Mouse (Mus musculus) leukemia stem cell, adult 10-12 weeks (primary cell): ENCODE data around the gene Prkrip1. TPM values are rescaled to one million over a fixed set of nuclear protein-coding genes. Genes with fewer than 3 reads are reported as not detected.

Experiments
- polyA plus RNA-seq: library from polyadenylated mRNA; stranded (reverse); fragments of >175 nt; gene quantifications from 2 replicates; pipeline ENCODE4 v1.2.3, GENCODE M21; 2012; ENCODE audit warnings: low replicate concordance

The Prkrip1 gene
- polyA plus RNA-seq = 15.0 and 69.6 TPM in 2 replicates

GRCm38 (mm10) chr5:136198474-136199391 lies at the start of gene Prkrip1:
Prkrip1 (minus strand) TSS chr5:136198963.

GRCm38 (mm10) chr5:136246452-136246838 lies 47.7 kb upstream of the Prkrip1 start, which contains the start of gene Sh2b2:
Sh2b2 (minus strand) TSS chr5:136246556.

GRCm38 (mm10) chr5:136170512-136171362 lies 28.0 kb downstream of the Prkrip1 start, which contains the start of gene Orai2:
Orai2 (minus strand) TSS chr5:136170713.

GRCm38 (mm10) chr5:136135571-136136291 lies 63.0 kb downstream of the Prkrip1 start, which contains the start of the genes Lrwd1 and Alkbh4:
Lrwd1 (minus strand) TSS chr5:136136074.
Alkbh4 (plus strand) TSS chr5:136136146.

Other genes starting within 250 kb of the Prkrip1 start
- gene Ssc4d, start 224.4 kb downstream of the Prkrip1 start, polyA plus RNA-seq = 0.08 and 0.55 TPM in 2 replicates
- gene Zp3, start 218.9 kb downstream of the Prkrip1 start, polyA plus RNA-seq = not detected in 2 replicates
- 22.8 and 36.0 TPM in 2 replicates for gene Dtx2, start 204.2 kb downstream of the Prkrip1 start, polyA plus RNA-seq
- gene Upk3b, start 160.5 kb downstream of the Prkrip1 start, polyA plus RNA-seq = 0.14 and 0.20 TPM in 2 replicates
- not detected in 2 replicates for gene Upk3bl, start 144.5 kb downstream of the Prkrip1 start, polyA plus RNA-seq
- gene Rasa4, start 115.0 kb downstream of the Prkrip1 start, polyA plus RNA-seq = 8.1 and 9.3 TPM in 2 replicates
- gene Polr2j, start 82.3 kb downstream of the Prkrip1 start, polyA plus RNA-seq = 16.3 and 42.3 TPM in 2 replicates
- gene Lrwd1, start 62.9 kb downstream of the Prkrip1 start, polyA plus RNA-seq = 98.4 and 153 TPM in 2 replicates
- 36.7 and 46.7 TPM in 2 replicates for gene Alkbh4, start 62.8 kb downstream of the Prkrip1 start, polyA plus RNA-seq
- 16.6 and 22.8 TPM in 2 replicates for gene Orai2, start 28.2 kb downstream of the Prkrip1 start, polyA plus RNA-seq
- 19.7 and 31.1 TPM in 2 replicates for gene Sh2b2, start 47.6 kb upstream of the Prkrip1 start, polyA plus RNA-seq